Mouse (Mus musculus): ENCODE data around the gene Tiam2.

The Tiam2 gene

GRCm38 (mm10) chr17:3394985-3395384, 68.6 kb downstream of the Tiam2 start:
- peak; percentile 76 for DNase-seq (ENCODE audit: low read depth, low spot score)

GRCm38 (mm10) chr17:3396881-3397281, 70.5 kb downstream of the Tiam2 start:
- no peak for DNase-seq (ENCODE audit: low read depth, low spot score)

DNA sequence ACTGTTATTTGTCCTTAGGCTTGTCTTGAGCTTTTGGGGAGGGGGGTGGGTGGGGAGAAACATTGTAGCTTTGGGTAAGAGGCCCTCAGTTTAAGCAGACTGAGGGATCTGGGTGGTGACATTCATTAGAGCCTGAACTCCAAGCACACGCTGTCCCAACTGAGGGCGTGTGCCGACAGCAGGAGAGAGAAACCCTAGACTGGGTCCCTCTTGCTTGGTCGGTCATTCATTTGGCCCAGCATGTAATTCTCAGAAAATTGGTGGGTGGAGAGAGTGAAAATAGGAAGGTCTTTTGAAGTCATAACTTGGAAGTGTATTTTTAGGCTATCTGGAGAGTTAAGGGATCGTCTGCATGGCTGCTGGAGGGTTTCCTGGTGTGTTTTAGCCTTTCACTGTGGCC, 71.5 kb downstream of the Tiam2 start:
- no peak for DNase-seq (ENCODE audit: low read depth, low spot score)

- DNase-seq (ENCODE audit: low read depth, low spot score) = no peak
Observed at GRCm38 (mm10) chr17:3405350-3406073, 79.1 kb downstream of the Tiam2 start.

GRCm38 (mm10) chr17:3407051-3407450, 80.7 kb downstream of the Tiam2 start:
- DNase-seq (ENCODE audit: low read depth, low spot score) = no peak

GRCm38 (mm10) chr17:3410307-3410706, 83.9 kb downstream of the Tiam2 start:
- no peak for DNase-seq (ENCODE audit: low read depth, low spot score)

DNA sequence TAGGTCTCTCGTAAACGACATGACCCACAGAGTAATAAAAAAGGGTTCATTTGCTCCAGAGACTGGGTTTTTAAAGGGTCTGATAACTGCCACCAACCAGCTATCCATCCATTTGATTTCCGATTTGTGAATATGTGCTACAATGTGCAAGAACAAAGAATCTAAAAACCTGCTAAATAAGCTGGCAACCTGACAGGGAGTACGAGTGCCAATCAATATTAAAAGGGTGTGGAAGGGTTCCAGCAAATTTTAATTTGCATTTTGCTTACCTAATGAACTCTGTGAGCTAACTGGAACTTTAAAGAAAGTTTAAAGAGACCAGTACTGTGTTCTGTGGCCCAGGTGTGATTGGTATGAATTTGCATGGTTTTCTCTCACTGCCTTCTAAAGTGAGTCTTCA, 86.4 kb downstream of the Tiam2 start:
- no peak for DNase-seq (ENCODE audit: low read depth, low spot score)

DNA sequence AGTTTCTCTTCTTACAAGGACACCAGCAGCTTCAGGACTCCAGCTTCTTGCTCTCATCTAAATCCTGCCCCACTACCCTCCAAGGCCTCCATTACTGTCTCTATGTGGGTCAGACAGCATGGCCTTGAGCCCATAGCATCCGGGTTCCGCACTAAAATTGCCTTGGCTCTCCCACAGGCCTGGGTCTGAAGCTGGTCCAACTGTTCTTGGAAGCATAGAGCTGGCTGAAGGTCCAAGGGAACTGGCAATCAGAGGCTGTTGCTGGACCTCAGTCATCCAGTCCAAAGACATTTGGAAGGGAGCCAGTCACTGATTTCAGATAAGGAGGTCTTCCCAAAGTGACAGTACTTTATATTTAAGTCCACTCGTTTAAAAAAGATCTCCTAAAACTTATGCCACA, 89.2 kb downstream of the Tiam2 start:
- DNase-seq (ENCODE audit: low read depth, low spot score) = peak; percentile 39

GRCm38 (mm10) chr17:3416401-3416800, 90.0 kb downstream of the Tiam2 start:
- no peak for DNase-seq (ENCODE audit: low read depth, low spot score)

- peak; percentile 96 for DNase-seq (ENCODE audit: low read depth, low spot score)
Observed at GRCm38 (mm10) chr17:3419368-3419928, 93.1 kb downstream of the Tiam2 start.

- no peak for DNase-seq (ENCODE audit: low read depth, low spot score)
Observed at GRCm38 (mm10) chr17:3420148-3420547, 93.8 kb downstream of the Tiam2 start.

DNA sequence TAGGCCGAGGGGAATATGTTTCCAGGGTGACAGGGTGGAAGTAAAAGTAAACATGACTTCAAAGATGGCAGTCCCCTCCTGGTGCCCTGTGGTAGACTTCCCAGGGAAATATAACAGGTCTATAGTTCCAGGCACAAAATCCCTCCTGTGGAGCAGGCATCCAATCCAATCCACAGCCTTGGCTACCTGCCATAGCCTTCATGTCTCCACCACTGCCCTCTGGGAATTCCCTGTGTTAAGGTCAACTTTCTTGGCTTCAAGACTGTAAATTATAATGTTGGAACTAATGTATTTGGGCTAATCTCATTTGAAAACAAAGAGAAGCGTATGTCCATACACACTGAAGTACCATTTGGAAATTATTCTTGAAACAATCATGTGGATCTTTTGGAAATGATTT, 97.0 kb downstream of the Tiam2 start:
- DNase-seq (ENCODE audit: low read depth, low spot score) = peak; percentile 58

- no peak for DNase-seq (ENCODE audit: low read depth, low spot score)
Observed at GRCm38 (mm10) chr17:3428659-3429058, 102.3 kb downstream of the Tiam2 start.

- DNase-seq (ENCODE audit: low read depth, low spot score) = no peak
Observed at GRCm38 (mm10) chr17:3432590-3433498, 106.5 kb downstream of the Tiam2 start.

DNA sequence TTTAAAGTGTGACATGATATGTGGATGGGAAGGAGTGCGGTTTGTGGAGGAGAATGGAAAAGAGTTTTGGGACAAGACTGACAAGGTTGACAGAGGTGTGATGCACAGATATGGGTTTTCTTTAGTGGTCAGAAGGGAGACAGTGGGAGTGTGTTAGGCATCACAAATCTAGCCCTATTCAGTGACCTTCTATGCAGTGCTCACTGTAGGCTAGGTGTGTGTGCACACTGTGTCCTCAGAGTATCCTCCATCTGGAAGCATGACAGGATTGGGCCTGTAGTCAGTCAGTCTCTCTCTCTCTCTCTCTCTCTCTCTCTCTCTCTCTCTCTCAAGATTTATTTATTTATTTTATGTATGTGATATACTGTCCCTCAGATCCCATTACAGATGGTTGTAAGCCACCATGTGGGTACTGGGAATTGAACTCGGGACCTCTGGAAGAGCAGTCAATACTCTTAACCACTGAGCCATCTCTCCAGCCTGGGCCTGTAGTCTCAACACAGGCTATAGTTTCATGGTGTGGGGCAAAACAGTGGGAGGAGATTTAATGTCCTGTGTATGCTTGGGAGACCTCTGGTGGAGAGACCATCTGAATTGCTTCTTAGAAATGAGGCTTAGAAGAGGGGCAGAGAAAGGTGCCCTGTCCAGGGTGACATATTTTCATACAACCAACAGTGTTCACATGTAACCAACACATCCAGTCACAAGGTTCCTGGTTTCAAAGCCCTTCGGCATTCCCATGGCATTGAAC, 107.3 kb downstream of the Tiam2 start:
- peak; percentile 35 for DNase-seq (ENCODE audit: low read depth, low spot score)

- DNase-seq (ENCODE audit: low read depth, low spot score) = no peak
Observed at GRCm38 (mm10) chr17:3435299-3435698, 108.9 kb downstream of the Tiam2 start.

GRCm38 (mm10) chr17:3436841-3437515, 110.6 kb downstream of the Tiam2 start:
- DNase-seq (ENCODE audit: low read depth, low spot score) = no peak

- DNase-seq (ENCODE audit: low read depth, low spot score) = peak; percentile 84
Observed at GRCm38 (mm10) chr17:3442526-3443401, 116.4 kb downstream of the Tiam2 start.

- peak; percentile 90 for DNase-seq (ENCODE audit: low read depth, low spot score)
Observed at GRCm38 (mm10) chr17:3446191-3446950, 120.0 kb downstream of the Tiam2 start.

All from 3T3-L1 (cell line).